Mouse (Mus musculus): ENCODE data around the gene Hipk1.

The Hipk1 gene

DNA sequence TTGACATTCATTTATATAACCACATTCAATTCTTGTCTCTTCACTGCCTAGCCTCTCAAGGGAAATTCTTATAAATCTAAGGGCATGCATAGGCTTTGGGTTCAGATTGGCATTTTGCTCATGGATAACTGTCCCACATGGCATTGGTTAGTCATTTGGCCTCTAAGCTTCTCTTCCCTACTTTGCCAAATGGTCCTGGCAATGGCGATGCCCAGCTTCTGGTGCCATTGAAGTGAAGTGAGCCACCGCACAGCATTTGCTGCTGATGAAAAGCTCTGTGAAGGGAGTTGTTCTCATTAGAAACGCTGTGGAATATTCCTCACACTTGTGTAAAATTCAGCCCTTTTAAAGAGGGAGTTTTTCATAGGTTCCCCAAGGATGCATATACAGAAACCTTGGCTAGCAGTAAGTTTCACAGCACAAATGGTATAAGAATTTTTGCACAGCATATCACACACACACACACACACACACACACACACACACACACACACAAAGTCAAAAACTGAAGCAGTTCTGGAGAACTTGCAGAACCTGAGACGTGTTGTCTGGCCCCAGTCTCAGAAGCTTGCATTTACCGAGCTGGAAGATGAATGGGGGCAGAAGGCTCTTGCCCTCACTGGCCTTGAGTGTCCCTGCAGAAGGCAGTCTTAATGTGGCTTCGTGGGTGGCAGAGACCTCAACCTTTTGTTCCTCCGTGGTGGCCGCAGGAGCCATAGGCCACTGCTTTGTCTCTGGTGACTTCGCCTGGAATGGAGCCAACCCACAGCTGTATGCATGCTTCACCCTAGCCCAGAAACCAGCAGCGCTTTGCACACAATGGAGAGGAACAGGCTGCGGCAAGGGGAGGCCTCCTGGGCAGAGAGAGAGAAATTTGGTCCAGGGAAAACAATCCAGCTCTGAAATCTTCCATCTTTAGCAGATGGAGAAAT lies 75.3 kb downstream of the Hipk1 start:
- DNase-seq (ENCODE audit: low spot score), result peak; percentile 76

- DNase-seq (ENCODE audit: low spot score), result no peak
Observed at GRCm38 (mm10) chr3:103714942-103715341, 76.4 kb downstream of the Hipk1 start.

GRCm38 (mm10) chr3:103714236-103714875 lies 77.0 kb downstream of the Hipk1 start:
- DNase-seq (ENCODE audit: low spot score), result no peak

DNA sequence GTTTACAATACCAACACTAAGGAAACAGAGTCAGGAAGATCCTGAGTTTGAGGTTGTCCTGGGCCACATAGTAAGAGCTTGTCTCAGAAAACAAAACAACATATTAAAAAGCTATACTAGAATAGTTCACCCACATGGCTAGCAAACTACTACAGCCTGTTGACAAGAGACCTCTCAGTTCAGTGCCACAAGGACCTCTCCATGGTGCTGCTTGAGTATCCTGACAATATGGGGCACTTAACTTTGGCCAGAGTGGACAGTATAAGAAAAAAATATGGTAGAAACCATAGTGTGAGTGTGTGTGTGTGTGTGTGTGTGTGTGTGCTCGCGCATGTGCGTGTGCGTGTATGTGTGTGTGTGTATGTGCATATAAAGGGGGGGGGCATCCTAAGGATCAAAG lies 79.2 kb downstream of the Hipk1 start:
- DNase-seq (ENCODE audit: low spot score), result peak; percentile 55

DNA sequence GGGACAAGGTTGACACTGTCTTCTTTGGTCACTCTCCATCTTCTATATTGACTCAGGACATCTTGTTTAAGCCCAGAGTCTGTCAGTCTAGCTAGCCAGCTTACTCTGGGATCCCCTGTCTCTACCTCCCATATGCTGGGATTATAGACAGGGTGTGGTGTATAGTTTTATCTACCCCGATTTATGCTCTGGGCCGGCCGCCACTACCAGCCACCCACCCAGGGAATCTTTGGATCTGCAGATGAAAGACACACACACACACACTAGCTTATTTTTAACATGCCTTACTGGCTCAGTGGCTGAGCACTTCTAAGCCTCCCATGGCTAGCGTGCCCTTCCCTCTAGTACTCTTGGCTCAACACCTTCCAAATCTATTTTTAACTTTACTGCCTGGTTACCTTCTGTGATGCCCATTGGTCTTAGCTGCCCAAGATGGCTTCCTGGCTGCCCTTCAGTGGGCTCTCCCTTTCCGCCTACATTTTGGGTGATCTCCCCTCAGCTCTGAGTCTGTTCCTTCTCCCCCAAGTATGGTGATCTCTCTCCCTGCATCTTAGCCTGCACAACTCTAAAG lies 81.8 kb downstream of the Hipk1 start:
- DNase-seq (ENCODE audit: low spot score), result no peak

- DNase-seq (ENCODE audit: low spot score), result no peak
Observed at GRCm38 (mm10) chr3:103705426-103705825, 85.9 kb downstream of the Hipk1 start.

DNA sequence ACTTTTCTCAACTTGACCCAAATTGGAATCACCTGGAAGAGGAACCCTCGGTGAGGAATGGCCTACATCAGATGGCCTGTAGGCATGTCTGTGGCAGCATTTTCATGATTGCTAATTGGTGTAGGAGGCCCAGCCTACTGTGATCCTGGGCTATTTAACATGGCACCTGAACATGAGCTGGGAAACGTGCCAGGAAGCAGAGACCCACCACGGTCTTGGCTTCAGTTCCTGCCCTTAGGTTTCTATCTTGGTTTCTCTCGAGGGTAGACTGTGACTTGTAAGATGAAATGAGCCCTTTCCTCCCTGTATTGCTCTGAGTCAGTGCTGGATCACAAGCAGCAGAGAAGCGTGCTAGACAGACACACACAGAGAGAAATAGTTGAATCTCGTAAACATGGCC lies 86.7 kb downstream of the Hipk1 start:
- DNase-seq (ENCODE audit: low spot score), result no peak

DNA sequence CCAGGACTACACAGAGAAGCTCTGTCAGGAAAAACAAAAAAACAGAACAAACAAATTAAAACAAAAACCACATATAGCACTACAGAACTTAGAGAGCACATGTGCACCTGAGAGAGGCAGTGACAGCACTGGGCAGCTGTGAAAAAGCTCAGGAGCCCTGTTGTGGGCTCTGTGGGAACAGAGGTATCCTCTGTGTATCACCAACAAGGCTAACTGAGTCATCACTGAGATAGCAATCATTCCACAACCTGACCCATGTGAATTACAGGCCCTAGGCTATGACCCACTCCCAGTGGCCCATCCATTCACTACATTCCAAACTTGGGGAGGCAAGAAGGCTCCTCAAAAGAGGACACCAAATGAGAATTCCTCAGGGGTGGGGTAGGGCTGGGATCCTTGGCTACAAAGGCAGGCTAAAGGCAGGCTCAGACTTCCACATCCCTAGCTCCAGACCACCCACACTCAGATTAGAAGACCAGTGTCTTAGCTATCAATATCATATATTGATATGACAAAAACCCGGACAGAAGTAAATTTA lies 94.9 kb downstream of the Hipk1 start:
- no peak for DNase-seq (ENCODE audit: low spot score)

GRCm38 (mm10) chr3:103695556-103695955 lies 95.8 kb downstream of the Hipk1 start:
- no peak for DNase-seq (ENCODE audit: low spot score)

DNA sequence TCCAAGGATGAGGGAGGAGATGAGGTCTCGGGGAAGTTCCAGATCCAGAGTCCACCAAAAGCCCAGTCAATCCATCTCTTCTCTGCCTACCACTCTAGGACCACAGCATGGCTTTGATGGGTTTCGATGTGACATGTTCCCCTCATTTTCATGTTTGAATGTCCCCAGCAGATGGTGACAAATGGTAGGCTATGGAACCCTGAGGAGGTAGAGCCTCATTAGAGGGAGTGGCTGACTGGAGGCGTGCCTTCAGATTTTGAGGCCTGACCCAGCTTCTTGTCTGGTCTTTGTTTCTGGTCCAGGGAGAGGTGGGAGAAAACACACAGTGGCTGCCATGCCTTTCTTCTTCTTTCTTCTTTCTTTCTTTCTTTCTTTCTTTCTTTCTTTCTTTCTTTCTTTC lies 100.9 kb downstream of the Hipk1 start:
- DNase-seq (ENCODE audit: low spot score), result no peak
